Mouse (Mus musculus) cerebellum, adult 2 months (tissue): ENCODE measurements around the gene Nckap5.

Experiments used
- CTCF ChIP-seq: fragments of 200-500 bp; IDR thresholded peaks from 2 replicates; pipeline ENCODE4 v1.5.1; 2011; ENCODE audit warnings: low read depth, mild to moderate bottlenecking, control low read depth, low read length, moderate library complexity, borderline replicate concordance; ENCODE audit not compliant: insufficient read depth
- POLR2A ChIP-seq: fragments of 200-500 bp; IDR thresholded peaks from 2 replicates; pipeline ENCODE4 v1.6.1; 2011; ENCODE audit warnings: low read length, control low read depth, borderline replicate concordance; ENCODE audit not compliant: insufficient read depth

GRCm38 (mm10) chr1:126745482-126746136 is 85.0 kb downstream of the Nckap5 start:
- TF ChIP-seq CTCF = no peak
- TF ChIP-seq POLR2A = no peak
